8 mouse cellular contexts compared by ENCODE assay signal in the genomic region with DNA sequence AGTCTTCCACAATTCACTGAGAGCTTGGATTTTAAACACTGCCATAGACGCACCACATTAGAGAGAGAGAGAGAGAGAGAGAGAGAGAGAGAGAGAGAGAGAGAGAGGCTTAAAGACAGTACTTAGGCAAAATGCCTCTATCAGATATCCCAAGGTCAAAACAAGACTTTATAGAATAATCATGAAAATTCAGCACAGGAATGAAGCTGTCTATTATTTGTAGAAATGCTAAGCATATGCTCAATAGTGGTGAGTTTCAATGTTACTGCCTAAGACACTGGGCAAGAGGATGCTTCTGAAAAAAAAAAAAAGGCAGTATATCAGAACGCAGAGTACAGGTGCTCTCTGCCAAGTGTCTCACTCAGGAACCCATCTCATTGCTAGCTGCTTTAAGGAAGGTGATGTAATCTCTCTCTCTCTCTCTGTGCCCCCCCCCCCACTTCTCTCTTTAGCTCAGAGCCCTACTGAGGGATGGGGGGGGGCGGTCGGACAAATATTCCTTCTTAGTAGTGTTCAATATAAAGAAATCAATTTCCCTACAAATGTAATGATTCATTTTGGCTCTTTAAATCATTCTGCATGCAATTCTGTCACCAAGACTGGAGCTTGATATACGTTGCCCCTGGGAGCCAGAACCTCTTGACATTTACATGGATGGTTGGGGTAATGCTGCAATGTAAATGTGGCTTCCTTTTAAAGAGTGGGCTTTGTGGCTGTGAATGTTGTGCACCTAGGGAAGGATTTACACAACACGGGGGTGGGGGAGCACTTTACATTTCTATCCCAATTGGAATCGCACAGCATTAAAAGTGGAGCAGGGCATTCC.
DNase-seq lines count a peak whose midpoint lies in the region; ATAC-seq and TF ChIP-seq lines count a peak whose summit lies in the region.

No protein-coding gene starts in this region.

- H3K4me1 ChIP-seq in heart, embryonic 15.5 days (replicated peaks): peaks cover 42% of the 10 kb centered on the region
- H3K4me1 ChIP-seq in bone marrow, adult 2 months (ENCODE audit: control insufficient read depth, insufficient read depth, low read length): peaks cover 2% of the 10 kb centered on the region
- H3K4me1 ChIP-seq in liver, embryonic 14.5 days (replicated peaks; ENCODE audit: control insufficient read depth in 2 of 2, insufficient read depth in 2 of 2, low read length in 1 of 2): peaks cover 28 to 38% of the 10 kb centered on the region in 2 experiments

- TF ChIP-seq POLR2A in bone marrow, adult 2 months (IDR thresholded peaks at IDR 0.05; ENCODE audit: borderline replicate concordance, control insufficient read depth, low read depth, low read length): no peak

- H3K9me3 ChIP-seq in heart, embryonic 15.5 days (replicated peaks): no peaks in the 10 kb centered on the region
- no peaks in the 10 kb centered on the region for H3K9me3 ChIP-seq in liver, embryonic 14.5 days (ENCODE audit: control insufficient read depth, low read length)

- peak overlapping the region; percentile 21 for H3K9ac ChIP-seq in heart, embryonic 15.5 days
- H3K9ac ChIP-seq in liver, embryonic 14.5 days (replicated peaks): peak overlapping the region; percentile 93

- 48% methylated on average over 7 of the region's 7 CpGs for WGBS in heart, embryonic 15.5 days
- WGBS in bone marrow, adult 2 months: 30% methylated on average over 7 of the region's 7 CpGs
- 41% methylated on average over 7 of the region's 7 CpGs for WGBS in liver, embryonic 14.5 days (ENCODE audit: insufficient replicate concordance)

- peak overlapping the region; percentile 86 for H3K4me2 ChIP-seq in heart, embryonic 15.5 days
- peak overlapping the region; percentile 92 for H3K4me2 ChIP-seq in liver, embryonic 14.5 days (ENCODE audit: low read depth)

- TF ChIP-seq EP300 in liver, embryonic 14.5 days (IDR thresholded peaks at IDR 0.05; ENCODE audit: low read depth): no peak

- no peak for ATAC-seq in heart, embryonic 15.5 days (replicated peaks; ENCODE audit: insufficient number of reproducible peaks, insufficient read depth, low FRiP score, low read depth)
- 0 out of 2 replicates have a peak, but pooled peaks have one; percentile 6 for ATAC-seq in erythroid progenitor cell, adult 5-6 weeks (replicated peaks; ENCODE audit: low FRiP score, poor library complexity, severe bottlenecking)
- no peak for ATAC-seq in liver, embryonic 14.5 days (ENCODE audit: insufficient read depth)
- ATAC-seq in monocyte, adult 5-6 weeks (replicated peaks; ENCODE audit: insufficient number of reproducible peaks, low FRiP score, low TSS enrichment, poor library complexity, severe bottlenecking): no peak

- peak overlapping the region; percentile 67 for H3K4me3 ChIP-seq in heart, embryonic 15.5 days
- peak overlapping the region; percentile 50 for H3K4me3 ChIP-seq in bone marrow, adult 2 months (replicated peaks; ENCODE audit: control insufficient read depth, low read depth, low read length)
- peak overlapping the region; percentile 84 to 85 for H3K4me3 ChIP-seq in liver, embryonic 14.5 days (ENCODE audit: insufficient read depth in 1 of 2, low read depth in 2 of 2, low read length in 2 of 2)

- H3K36me3 ChIP-seq in heart, embryonic 15.5 days: peaks cover 10% of the 10 kb centered on the region
- H3K36me3 ChIP-seq in liver, embryonic 14.5 days (replicated peaks; ENCODE audit: control insufficient read depth, insufficient read depth, low read depth): peaks cover 19% of the 10 kb centered on the region

- no peaks in the 10 kb centered on the region for H3K27me3 ChIP-seq in heart, embryonic 15.5 days
- no peaks in the 10 kb centered on the region for H3K27me3 ChIP-seq in liver, embryonic 14.5 days (ENCODE audit: control insufficient read depth, insufficient read depth, low read length)

- intact Hi-C loops in heart, postnatal 36 days (cut with DNase I): no loop called here

- TF ChIP-seq CTCF in bone marrow, adult 2 months (IDR thresholded peaks at IDR 0.05; ENCODE audit: control insufficient read depth, insufficient read depth, low read length): no peak
- TF ChIP-seq CTCF in liver, embryonic 14.5 days (IDR thresholded peaks at IDR 0.05; ENCODE audit: low read depth): no peak

- peak overlapping the region; percentile 79 for H3K27ac ChIP-seq in heart, embryonic 15.5 days
- peak overlapping the region; percentile 18; the same call in 1 of the 2 replicates for H3K27ac ChIP-seq in bone marrow, adult 2 months (ENCODE audit: control insufficient read depth, insufficient read depth, low read depth, low read length, poor library complexity)
- peak overlapping the region; percentile 93 for H3K27ac ChIP-seq in liver, embryonic 14.5 days

- DNase-seq in heart, postnatal 36 days: no peak
- DNase-seq in liver, embryonic 14.5 days (ENCODE audit: low read depth in 3 of 3, low spot score in 3 of 3): no peak
- no peak for DNase-seq in frontal cortex, adult 2 months (ENCODE audit: extremely low spot score in 1 of 2, low spot score in 1 of 2)
- DNase-seq in urinary bladder, adult 18-20 months (ENCODE audit: low spot score in 2 of 2): no peak

Comparison
In these comparisons a context has a peak if more than half of its experiments do, and no peak if none do; other contexts are left out.
1. H3K27ac ChIP-seq: peak in every context shown above with its lines; median percentile 93 in liver, embryonic 14.5 days; 79 in heart, embryonic 15.5 days; 18 in bone marrow, adult 2 months.